Mouse (Mus musculus) G1E (cell line): Measurements from ENCODE around the gene Dhrs13.

Source experiments
- CTCF ChIP-seq: IDR thresholded peaks from 2 replicates; pipeline ENCODE4 v1.5.1; 2012; ENCODE audit warnings: low read depth, low read length, inconsistent platforms, mixed read lengths
- GATA1 ChIP-seq: IDR thresholded peaks from 2 replicates; pipeline ENCODE4 v1.6.1; 2012; ENCODE audit warnings: borderline replicate concordance, low read length, inconsistent platforms, mixed read lengths
- GATA2 ChIP-seq: IDR thresholded peaks from 2 replicates; pipeline ENCODE4 v1.6.1; 2012; ENCODE audit warnings: low read depth, low read length, inconsistent platforms, borderline replicate concordance
- POLR2AphosphoS5 ChIP-seq: IDR thresholded peaks from 2 replicates; pipeline ENCODE4 v1.6.1; 2012; ENCODE audit warnings: low read depth, low read length, inconsistent platforms; ENCODE audit not compliant: insufficient replicate concordance
- TAL1 ChIP-seq: conservative IDR thresholded peaks from 2 replicates; pipeline ENCODE4 v1.6.1; 2012; ENCODE audit warnings: low read depth, low read length, inconsistent platforms, mixed read lengths

DNA sequence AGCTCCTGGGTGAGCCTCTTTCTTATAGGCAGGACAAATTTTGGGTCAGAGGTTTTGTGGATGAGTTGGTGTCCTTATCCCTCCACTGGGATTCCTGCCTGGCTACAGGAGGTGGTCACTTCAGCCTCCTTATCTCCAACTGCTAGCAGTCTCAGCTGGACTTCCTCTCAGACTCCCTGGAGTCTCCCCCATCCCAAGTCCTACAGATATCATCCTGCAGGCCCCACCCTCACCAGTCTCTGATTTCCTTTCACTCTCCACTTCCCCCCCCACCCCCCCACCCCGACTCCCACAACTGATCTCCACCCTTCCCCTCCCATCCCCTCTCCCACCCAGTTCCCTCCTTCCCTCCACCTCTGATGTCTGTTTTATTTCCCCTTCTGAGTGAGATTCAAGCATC lies 51.5 kb downstream of the Dhrs13 start:
- TF ChIP-seq CTCF = no peak
- TF ChIP-seq GATA2 = no peak
- no peak for TF ChIP-seq GATA1
- TF ChIP-seq TAL1 = no peak
- no peak for TF ChIP-seq POLR2AphosphoS5
